Mouse (Mus musculus): ENCODE results near the gene Traf3. TPM values are rescaled to one million over a fixed set of nuclear protein-coding genes. Genes with fewer than 3 reads are reported as not detected.

Gene Traf3
- total RNA-seq (2021), result 10 to 100 TPM; 14.2 to 14.3 TPM
- long read RNA-seq, experiment 1, partial matches to known transcripts, result 0 of 8 reads
- long read RNA-seq, experiment 1, other reads (novel, unspliced or antisense), result 8 of 8 reads
- long read RNA-seq, experiment 2, partial matches to known transcripts, result 0 of 3 reads
- long read RNA-seq, experiment 2, other reads (novel, unspliced or antisense), result 3 of 3 reads

DNA sequence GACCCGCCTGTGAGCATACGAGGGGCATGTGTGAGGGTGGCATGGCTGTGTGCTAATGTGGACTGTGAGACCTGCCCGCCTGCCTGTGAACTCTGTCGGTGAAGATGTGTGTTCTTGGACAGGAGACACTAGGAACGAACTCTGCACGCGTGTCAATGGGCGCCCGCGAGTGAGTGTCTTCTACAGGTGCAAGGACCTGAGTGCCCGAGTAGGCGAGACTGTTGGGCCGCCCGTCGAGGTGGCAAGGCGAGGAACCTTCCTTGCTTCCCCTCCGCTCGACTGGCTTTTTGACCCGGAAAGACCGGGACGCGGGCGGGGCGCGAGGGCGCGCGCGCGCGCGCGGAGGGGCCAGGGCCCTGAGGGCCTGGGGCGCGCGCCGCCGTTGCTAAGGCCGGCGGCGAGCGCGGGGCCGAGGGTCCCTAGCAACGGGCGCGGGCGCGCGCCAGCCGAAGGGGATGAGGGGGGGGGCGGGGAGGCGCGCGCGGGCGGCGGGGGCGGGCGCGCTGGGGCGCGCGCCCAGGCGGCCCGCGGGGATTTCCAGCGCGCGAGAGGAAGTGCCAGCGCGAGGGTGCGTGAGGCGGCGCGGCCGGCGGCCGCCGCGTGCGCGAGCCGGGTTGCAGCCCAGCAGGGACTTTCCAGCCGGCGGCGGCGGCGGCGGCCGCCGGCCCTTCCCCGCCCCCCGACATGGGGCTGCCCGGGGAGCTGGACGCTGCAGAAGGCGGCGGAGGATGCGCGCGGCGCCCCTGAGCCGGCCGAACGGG is at the start of gene Traf3:
Gene Traf3 (plus strand): TSS at position 540 of the 761 bp plus-strand sequence.
- peak; percentile 77 to 86 for DNase-seq

DNA sequence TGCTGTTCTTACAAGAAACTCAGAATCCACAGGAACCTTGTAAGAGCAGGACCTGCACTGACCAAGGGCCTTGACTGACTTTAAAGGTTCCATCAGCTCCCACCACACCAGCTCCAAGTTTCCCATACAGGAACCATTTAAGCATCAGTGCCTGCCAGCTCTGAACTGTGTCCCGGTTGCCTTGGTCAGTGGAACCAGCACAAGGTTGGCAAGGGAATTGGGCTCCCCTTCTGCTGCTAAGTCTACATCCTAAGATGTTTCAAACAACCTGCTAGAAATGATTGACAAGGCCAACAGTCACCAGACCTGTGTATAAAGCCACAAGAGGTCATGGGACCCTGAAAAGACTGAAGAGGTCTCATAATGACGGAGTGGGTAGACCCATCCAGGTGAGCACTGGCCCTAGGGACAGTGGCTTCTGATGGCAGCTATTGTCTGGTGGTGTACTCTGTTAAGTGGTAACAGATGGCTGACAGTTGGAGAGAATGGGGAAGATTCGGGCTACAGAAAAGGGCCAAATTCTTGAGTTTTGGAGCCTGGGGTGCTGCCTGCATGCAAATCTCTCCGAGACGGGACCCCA is 46.6 kb upstream of the Traf3 start:
- DNase-seq, result no peak

DNA sequence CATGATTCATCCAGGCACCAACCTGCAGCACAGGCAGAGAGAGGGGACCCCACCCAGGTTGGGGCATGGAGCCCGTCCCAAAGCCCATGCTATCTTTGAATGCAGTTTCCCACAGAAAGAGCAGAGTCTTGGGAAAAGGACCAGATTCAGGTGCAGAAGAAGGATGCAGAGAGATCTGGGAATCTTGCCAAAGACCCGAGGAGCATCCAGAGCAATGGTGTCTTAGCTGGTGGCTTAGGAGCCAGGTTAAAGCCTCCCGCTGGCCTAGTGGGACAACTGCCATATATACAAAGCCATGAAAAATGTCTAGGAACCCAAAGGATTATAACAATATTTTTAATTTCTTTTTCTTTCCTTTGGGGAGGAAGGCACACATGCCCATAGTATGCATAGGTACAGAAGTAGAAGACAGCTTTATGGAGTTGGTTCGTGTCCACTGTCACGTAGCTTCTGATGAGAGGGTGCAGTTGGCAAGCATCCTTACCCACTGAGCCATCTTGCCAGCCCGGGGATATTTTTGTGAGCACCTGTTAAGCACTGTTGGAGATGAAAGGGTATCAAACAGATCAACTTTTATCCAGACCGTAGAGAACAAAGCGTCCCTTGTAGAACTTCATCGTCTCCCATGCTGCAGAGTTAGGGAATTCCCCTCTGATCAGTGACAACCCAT is 45.1 kb upstream of the Traf3 start:
- DNase-seq, result no peak

DNA sequence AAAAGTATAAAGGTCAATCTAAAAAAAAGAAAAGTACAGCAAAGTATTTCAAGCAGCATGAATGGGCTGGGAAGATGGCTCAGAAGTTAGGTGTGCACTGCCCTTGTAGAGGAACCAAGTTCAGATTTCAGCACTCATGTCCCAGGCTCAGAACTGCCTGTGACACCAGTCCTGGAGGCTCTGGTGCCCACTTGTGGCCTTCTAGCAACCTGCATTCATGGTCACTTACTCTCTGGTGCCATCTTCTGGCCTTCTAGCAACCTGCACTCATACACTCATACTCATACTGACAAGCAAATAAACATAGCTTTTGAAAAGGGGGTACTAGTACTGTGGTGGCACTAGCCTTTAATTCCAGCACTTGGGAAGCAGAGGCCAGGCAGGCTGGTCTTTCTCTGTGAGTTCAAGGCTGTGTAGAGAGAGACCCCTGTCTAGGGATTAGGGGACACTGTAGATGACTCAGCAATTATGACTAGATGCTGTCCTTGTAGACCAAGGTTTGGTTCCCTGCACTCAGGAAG is 43.8 kb upstream of the Traf3 start:
- no peak for DNase-seq

DNA sequence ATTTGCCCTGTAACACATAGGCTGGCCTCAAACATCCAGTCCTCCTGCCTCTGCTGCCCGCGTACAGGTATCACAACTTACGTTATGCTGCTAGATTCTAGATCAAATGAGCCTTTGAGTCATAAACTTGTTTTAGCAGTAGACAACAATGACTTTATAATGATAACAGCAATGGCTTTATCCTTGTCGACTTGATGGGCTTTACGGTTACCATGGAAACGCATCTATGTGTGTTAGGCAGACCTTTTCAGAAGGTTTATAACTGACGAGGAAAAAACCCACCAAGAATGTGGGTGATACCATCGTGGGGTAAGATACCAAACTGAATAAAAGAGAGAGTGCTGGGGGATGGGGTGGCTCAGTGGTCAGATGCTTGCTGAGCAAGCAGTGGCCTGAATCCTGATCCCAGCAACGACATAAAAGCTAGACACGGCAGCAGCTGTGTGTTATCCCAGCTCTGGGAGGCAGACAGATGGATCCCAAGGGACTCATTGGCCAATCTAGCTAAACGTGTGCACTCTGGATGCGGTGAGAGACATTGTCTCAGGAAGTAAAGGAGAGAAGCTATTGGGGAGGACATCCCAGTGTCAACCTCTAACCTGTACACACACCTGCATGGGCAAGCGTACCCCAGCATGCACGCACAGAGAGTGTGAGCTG is 41.4 kb upstream of the Traf3 start:
- no peak for DNase-seq

DNA sequence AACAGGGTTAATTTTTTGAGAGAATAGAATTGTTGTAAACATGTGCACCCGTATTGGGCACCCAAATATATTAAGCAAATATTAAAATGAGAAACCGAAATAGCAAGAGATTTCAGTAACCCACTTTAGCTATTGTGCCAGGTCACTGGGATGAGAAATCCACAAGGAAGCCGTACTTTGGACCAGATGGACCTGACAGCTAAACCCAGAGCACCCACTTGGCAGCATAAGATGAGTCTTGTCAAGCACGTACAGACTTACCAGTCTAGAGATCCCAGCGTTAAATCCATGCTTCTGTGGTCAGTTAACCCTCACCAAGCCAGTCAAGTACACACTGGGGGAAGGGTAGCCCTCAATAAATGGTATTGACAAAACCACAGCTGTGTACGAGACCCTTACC is 40.5 kb upstream of the Traf3 start:
- no peak for DNase-seq

DNA sequence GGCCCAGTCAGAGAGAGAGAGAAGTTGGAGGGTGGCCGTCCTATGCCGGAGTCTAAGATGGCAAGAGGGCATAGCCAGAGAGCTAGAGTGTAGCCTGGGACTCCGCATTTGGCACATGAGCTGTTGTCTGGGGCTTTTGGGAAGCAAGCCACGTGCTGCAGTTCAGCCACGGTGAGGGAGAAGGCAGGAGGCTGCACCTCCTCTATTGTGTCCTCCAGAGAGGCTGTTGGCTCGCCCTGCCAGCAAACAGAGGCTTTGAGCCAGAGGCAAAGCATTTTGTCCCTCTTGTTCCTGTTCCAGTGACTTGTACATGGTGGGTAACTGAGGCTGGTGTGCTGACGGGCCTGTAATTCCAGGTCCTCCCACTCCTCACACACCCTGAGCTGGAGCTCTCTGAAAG is 32.0 kb upstream of the Traf3 start:
- DNase-seq, result peak in 1 of 2 experiments; percentile 10

DNA sequence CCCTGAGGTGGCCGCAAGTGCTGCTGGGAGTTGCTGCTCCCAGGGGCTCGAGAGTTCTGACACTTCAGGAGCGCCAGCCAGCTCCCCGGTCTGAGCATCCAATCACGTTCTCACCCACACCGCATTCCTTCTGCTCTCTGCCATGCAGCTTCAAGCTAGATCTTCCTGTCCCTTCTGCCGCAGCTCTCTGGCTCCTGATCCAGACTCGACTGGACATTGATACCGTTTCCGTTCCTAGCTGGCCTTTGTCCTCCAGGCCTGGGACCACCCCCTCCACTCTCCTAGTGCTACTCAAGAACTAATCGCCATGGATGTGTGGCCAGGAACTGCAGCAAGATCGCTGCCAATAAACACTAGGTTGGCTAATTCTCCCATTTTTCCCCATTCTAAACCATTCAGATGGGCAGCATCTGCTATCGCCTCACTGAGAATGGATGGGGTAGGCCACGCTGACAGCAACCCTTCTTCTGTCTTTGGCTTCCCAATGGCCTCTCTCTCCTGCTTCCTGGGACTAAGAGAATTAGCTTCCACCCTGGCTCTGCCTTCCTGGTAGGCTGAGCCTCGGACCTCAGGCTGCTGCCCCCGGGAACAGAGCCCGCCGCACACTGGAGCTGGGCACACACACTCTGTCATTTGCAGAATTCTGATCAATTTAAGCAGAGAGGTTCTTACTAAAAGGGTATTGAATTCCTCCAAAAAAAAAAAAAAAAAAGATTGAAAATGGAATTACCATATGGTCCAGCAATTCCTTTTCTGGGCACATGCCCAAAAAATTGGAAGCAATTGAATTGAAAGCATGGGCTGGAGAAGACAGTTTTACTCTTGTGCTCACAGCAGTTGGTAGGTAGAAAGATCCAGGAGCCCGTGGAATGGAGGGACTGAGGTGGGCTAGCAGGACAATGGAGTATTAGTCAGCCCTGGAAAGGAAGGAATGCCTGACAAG is 31.1 kb upstream of the Traf3 start:
- peak; percentile 44 to 49 for DNase-seq

DNA sequence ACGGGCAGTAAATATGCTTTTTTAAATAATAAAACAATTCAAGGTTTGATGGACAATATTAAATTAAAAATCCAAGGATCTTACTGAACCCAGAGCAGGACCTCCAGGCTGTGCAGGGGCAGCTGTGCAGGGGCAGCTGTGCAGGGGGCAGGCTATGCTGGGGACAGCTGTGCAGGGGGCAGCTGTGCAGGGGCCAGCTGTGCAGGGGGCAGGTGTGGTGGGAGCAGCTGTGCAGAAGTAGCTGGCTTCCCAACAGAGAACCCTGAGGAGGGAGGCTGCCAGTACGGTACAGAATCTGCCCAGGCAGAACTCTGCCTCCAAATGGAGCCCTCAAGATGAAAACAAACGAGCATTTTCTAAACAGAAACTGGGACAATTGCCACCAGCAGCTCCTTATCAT is 30.2 kb upstream of the Traf3 start:
- DNase-seq, result no peak

DNA sequence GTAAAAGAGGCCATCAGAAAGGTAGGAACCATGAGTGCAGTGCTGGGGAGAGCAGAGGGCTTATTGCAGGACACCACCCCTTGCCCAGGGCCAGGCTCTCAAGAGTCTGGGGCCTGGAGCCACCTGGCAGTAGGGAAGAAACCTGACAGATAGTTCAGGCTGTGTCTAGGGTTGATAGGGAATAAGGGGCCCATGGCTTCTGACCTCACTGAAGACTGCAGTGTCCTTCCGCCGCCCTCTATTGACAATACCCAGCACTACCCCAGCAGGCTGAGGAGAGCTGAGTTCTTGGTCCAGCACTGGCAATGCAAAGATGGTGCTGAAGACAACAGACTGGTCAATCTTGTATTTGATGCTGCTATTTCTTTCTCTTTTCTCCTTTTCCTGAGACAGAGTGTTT is 29.1 kb upstream of the Traf3 start:
- DNase-seq, result no peak

DNA sequence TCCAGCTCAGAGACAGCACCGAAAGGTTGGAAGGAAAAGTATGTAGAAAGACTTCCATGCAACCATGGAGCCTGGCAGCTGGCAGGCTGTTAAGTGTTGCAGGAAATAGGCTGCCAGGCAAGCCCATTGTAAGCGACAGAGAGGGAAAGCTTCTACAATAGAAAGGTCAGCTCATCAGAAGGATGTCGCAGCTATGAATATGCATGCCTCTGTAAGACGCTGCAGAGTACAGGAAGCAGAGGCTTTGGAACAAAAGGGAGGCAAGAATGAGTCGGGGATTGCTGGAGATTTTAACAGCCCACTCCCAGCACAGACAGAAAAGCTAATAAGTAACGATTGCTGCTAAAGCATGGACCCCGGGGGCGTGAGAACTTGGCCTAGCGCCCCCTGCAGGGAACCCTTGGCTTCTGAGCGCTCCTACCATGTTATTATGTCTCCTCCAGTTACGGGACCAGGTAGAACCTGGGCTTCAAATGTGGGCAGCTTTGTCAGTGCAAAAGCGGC is 23.1 kb upstream of the Traf3 start:
- DNase-seq, result no peak

DNA sequence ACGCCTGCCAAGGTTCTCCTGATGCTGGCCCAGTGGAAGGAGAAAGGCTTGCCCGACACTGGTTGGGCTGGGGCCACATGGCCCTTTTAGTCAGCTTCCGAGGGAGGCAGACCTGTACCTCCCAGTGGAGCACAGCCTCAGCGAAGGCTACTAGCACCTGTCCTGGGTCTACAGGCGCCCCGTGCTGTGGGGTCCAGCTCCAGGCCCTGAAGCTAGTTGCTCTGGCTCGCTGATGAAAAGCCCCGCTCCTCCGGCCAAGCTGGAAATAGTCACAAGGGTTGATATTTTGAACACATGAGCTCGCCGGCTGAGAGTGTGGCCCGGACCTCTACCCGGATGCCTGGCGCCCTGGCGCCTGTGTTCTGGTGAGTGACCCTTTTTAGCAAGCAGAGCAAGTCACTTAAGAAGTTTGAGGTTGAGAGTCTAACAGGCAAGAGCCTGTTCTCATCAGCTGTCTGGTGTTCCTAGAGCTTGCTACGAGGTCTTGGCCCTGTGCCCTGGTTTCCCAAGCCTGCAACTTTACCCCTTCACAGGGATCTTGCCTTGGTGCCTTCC is 22.6 kb upstream of the Traf3 start:
- peak; percentile 35 to 49 for DNase-seq

DNA sequence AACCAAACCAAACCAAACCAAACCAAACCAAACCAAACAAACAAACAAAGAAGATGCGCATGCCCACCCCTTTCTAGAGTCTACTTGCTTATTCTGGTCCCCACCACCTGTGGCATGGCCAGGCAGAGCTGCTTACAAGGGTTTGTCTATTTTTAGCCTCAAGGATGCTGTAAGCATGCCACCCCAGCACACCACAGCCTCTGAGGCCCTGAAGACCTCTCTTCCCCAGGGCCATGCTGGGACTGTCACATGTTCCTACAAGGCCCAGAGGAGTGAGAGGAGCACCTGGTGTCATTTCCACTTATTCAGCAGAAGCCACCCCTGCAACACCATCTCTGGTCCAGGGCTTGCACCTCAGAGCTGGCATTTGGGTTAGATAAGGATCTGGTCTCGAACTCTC is 21.6 kb upstream of the Traf3 start:
- no peak for DNase-seq

DNA sequence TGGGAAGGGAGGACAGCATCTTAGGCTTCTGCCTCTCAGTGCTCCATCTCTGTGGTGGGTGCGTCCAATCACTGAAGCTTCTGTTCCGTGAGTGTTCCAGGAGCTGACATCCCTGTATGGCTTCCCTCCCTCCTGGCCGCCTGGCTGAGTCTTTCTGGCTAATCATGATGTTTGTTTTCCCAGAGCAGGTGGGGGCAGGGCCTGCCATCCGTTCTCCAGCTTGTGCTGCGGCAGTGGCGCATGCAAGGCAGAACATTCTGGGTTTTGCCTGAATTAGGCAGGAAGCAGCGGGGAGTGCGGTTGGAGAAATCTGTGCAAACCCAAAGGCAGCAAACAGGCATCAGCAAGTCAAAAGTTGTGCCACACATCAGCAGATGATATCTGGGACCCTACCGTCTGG is 20.9 kb upstream of the Traf3 start:
- no peak for DNase-seq

DNA sequence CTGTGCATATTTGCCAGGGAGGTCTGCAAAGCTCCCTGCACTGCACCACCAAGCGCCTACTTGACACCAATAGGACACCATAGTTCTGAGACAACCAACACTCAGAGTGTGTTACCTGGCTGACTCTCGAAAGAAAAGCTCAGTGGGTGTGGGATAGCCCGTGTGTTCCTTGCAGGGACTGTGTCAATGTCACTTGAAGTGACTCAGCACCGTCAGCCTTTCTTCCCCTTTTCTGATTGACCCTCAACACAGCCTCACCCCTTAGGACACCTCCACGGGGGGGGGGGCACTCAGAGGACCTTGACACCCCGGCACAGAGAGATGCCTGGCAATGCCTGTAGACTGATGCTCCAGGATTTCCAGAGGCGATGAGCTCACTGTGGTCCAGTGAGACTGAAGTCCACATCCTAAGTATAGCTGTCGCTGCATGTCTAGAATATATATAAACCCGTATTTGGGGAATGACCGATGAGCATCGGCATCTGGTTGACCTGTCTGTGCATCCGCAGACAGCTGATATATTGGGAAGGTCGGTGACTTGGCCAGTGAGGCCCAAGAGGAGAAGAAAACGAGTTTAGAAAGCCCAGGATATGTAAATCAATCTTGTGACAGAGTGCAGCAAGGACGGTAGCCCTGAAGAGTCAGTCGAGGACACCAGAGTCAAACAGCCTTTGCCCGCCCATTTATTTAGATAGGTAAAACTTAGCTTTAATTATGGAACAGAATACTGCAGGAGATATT is 16.5 kb upstream of the Traf3 start:
- DNase-seq, result no peak

DNA sequence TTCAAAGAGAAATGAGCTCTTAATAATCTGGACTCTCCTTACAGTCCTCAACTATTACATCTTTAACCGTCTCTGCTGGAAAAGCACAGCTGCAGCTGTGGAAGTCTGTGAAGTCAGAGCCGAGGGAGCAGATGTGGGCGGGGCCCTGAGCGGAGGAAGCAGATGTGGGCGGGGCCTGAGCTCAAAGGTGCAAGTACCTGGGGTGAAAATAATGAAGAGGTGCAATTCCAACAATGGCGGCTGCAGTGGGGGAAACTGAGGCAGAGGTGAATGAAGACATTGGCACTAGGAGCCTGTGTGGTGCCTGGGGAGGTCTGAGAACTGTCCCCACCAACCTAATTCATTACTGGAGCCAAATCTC is 16.0 kb upstream of the Traf3 start:
- no peak for DNase-seq

DNA sequence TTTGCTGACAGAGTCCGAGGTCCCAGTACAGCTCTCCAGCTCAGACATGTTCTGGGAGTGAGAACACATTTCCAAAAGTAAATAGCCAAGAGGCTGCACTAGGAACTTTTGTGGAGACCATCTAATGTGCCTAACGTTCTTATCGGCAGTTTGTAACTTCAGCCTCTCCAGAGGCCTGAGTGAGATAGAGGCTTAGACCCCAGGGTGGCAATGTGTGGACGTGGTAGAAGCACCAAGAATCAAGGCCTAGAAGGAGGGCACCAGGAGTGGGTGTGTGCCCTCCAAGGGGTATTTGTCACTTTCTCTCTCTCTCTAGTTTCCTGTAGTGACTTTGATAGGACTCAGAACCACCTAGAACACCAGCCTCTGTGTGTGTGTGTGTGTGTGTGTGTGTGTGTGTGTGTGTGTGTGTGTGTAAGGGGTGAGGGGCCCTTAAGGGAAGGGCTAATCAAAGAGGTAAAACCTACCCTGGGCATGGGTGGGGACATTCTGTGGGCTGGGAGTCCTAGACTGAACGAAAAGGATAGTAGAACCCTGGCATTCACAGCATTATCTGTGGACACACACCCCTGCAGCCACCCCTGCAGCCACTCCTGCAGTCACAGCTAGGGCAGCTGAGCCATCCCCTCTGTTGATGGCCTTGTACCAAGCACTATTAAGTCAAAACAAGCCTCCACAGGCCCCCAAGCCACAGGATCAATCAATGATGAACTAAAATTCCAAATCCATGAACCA is 14.6 kb upstream of the Traf3 start:
- DNase-seq, result no peak

DNA sequence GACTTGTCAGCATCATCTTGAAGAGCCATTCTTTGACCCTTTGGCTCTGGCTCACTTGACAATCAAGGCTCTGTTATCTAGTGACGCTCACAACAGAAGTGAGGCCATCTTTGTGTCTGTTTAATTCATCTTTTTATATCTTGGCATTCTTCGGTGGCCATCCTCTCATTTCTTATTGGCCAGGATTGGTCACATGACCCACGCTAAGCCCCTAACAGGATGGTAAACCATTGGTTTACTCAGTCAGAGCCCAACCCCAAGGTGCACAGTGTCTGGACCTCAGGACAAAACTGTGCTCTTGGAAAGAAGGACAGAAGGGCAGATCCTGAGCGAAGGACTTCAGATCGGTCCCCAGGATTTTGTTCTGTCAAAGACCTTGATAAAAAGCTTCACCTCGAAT is 13.6 kb upstream of the Traf3 start:
- DNase-seq, result no peak

DNA sequence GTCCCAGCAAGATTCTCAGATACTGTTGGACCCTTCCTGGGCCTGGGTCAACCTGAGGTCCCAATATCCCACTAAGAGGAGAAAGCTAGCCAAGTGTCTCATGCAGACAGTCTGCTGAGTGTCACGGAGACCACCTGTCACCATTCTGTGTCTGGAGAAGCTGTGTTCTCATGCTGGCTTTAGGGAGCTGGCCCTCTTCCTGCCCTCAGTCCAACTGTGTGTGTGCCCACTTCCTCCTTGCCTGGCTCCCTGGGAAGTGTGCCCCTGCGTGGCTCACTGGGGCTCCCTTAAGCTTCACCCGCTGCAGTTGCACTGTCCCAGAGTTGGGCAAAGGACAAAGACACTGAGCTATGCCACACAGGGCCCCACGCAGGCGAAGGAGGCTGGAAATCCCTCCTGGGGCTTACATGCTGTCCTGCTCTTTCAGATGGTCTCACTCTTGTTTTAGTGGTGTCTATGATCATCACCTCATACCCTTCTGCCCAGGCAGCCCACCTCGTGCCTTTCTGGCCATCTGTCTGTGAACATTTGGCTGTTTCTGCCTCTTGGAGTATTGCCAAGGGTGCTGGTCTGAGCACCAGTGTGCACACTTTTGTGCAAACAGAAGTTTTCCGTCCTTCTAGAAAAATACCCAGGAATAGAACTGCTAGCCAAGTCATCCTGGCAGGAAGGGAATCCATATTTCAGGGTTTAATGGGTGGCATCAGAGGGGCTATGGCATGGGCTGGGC is 13.0 kb upstream of the Traf3 start:
- DNase-seq, result no peak

All from heart, adult 18-20 months (tissue).